17 mouse cellular contexts compared by ENCODE assay signal in the genomic region with DNA sequence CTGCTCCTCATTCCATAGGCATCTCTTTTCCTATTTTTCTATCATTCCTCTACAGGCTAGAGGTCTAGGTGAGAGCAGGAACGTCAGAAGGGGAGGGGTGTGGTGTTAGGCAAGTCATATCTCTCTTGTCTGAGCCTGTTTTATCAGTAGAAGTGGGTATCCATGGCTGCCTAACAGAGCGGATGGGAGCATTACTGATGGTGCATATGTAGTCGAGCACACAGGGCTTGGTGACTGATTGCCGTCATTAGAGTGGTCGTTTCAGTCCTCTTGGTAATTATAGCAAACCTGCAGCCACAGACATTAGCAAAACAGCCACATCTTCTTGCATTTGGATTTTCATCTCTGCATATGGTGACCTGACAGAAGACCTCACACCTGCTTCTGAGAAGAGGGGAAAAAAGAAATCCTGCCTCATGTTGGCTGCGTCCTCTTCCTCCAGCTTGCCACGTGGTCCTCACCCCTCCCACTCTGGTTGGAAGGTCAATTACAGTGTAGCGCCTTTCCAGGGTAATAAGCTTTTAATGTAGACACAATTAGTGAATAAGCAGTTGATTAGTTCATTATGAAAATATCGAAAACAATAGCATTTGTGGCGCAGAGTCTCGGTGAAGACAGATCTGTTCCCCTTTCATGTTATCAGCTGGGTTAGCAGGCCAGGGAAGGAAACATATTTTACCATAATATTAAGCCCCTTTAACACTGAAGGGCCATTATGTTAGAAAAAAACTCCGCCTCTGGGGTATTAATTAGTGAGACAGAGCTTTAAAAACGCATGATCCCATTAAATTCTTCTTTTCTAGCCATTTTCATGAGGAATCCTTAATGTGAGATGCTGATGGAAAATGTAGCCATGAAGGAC.
A peak's percentile ranks its signal among the peaks of the same experiment; 100 is the strongest.
DNase-seq lines count a peak whose midpoint lies in the region; ATAC-seq lines count a peak whose summit lies in the region.
"Had no signal": no experiment of that assay in that cellular context is flagged by ENCODE, and none has a peak within 500 bp of the region (broad histone marks: within the 10 kb centered on the region; RNA-seq: fewer than 3 reads in every experiment).

No protein-coding gene starts in this region.

- no peak overlapping the region for H3K27ac ChIP-seq in forebrain, embryonic 11.5 days (ENCODE audit: low read depth, low read length)
- no peak overlapping the region for H3K27ac ChIP-seq in forebrain, embryonic 10.5 days
- H3K27ac ChIP-seq in neural tube, embryonic 12.5 days: no peak overlapping the region
- no peak overlapping the region for H3K27ac ChIP-seq in hindbrain, embryonic 16.5 days (ENCODE audit: low read depth, low read length)
- H3K27ac ChIP-seq: embryonic facial prominence, embryonic 15.5 days; kidney, postnatal 0 days; limb, embryonic 15.5 days; liver, embryonic 15.5 days had no signal

- H3K4me2 ChIP-seq in forebrain, embryonic 11.5 days (ENCODE audit: low read depth, low read length, severe bottlenecking): no peak overlapping the region
- H3K4me2 ChIP-seq in neural tube, embryonic 12.5 days (replicated peaks): no peak overlapping the region
- 0 out of 2 replicates have a peak overlapping the region, but pooled peaks have one; percentile 7 for H3K4me2 ChIP-seq in hindbrain, embryonic 16.5 days (ENCODE audit: low read length)
- H3K4me2 ChIP-seq: embryonic facial prominence, embryonic 15.5 days; limb, embryonic 15.5 days; liver, embryonic 15.5 days had no signal

- no peaks in the 10 kb centered on the region for H3K4me1 ChIP-seq in forebrain, embryonic 11.5 days (replicated peaks; ENCODE audit: control insufficient read depth, insufficient read depth, low read length)
- H3K4me1 ChIP-seq in forebrain, embryonic 10.5 days: no peaks in the 10 kb centered on the region
- no peaks in the 10 kb centered on the region for H3K4me1 ChIP-seq in neural tube, embryonic 12.5 days
- H3K4me1 ChIP-seq in hindbrain, embryonic 16.5 days (ENCODE audit: control insufficient read depth, insufficient read depth, low read depth, low read length): peaks cover 6% of the 10 kb centered on the region
- H3K4me1 ChIP-seq: embryonic facial prominence, embryonic 15.5 days; limb, embryonic 15.5 days; liver, embryonic 15.5 days had no signal

- no peak overlapping the region for H3K4me3 ChIP-seq in forebrain, embryonic 11.5 days (ENCODE audit: low read depth, low read length)
- H3K4me3 ChIP-seq in forebrain, embryonic 10.5 days: no peak overlapping the region
- no peak overlapping the region for H3K4me3 ChIP-seq in neural tube, embryonic 12.5 days
- no peak overlapping the region for H3K4me3 ChIP-seq in hindbrain, embryonic 16.5 days (ENCODE audit: low read length)
- H3K4me3 ChIP-seq: embryonic facial prominence, embryonic 15.5 days; limb, embryonic 15.5 days; liver, embryonic 15.5 days had no signal

- no peaks in the 10 kb centered on the region for H3K27me3 ChIP-seq in forebrain, embryonic 11.5 days (ENCODE audit: control insufficient read depth, insufficient read depth, low read length)
- H3K27me3 ChIP-seq in forebrain, embryonic 10.5 days (ENCODE audit: poor library complexity, severe bottlenecking): no peaks in the 10 kb centered on the region
- H3K27me3 ChIP-seq in neural tube, embryonic 12.5 days (replicated peaks): no peaks in the 10 kb centered on the region
- no peaks in the 10 kb centered on the region for H3K27me3 ChIP-seq in hindbrain, embryonic 16.5 days (replicated peaks; ENCODE audit: control insufficient read depth, insufficient read depth, low read length)
- H3K27me3 ChIP-seq: embryonic facial prominence, embryonic 15.5 days; limb, embryonic 15.5 days; liver, embryonic 15.5 days had no signal

- H3K9me3 ChIP-seq in forebrain, embryonic 11.5 days (ENCODE audit: control insufficient read depth, low read length): no peaks in the 10 kb centered on the region
- H3K9me3 ChIP-seq in forebrain, embryonic 10.5 days: no peaks in the 10 kb centered on the region
- no peaks in the 10 kb centered on the region for H3K9me3 ChIP-seq in neural tube, embryonic 12.5 days
- H3K9me3 ChIP-seq in hindbrain, embryonic 16.5 days (ENCODE audit: control insufficient read depth, low read length): no peaks in the 10 kb centered on the region
- H3K9me3 ChIP-seq: embryonic facial prominence, embryonic 15.5 days; limb, embryonic 15.5 days; liver, embryonic 15.5 days had no signal

- WGBS in forebrain, embryonic 11.5 days: 68% methylated on average over 13 of the region's 13 CpGs
- WGBS in forebrain, embryonic 10.5 days: 81% methylated on average over 13 of the region's 13 CpGs
- WGBS in neural tube, embryonic 12.5 days: 56% methylated on average over 13 of the region's 13 CpGs
- 48% methylated on average over 13 of the region's 13 CpGs for WGBS in hindbrain, embryonic 16.5 days

- ATAC-seq in forebrain, embryonic 11.5 days (replicated peaks; ENCODE audit: low FRiP score): 0 out of 2 replicates have a peak, but pooled peaks have one; percentile 49
- ATAC-seq in neural tube, embryonic 12.5 days (ENCODE audit: low FRiP score, low read depth): peak; percentile 58; the same call in 1 of the 2 replicates
- peak; percentile 74 for ATAC-seq in hindbrain, embryonic 16.5 days

- H3K36me3 ChIP-seq in forebrain, embryonic 11.5 days (ENCODE audit: control insufficient read depth, insufficient read depth, low read length): no peaks in the 10 kb centered on the region
- no peaks in the 10 kb centered on the region for H3K36me3 ChIP-seq in forebrain, embryonic 10.5 days (replicated peaks)
- H3K36me3 ChIP-seq in neural tube, embryonic 12.5 days: no peaks in the 10 kb centered on the region
- H3K36me3 ChIP-seq in hindbrain, embryonic 16.5 days (ENCODE audit: control insufficient read depth, insufficient read depth, low read length): no peaks in the 10 kb centered on the region
- H3K36me3 ChIP-seq: embryonic facial prominence, embryonic 15.5 days; limb, embryonic 15.5 days; liver, embryonic 15.5 days had no signal

- no peak overlapping the region for H3K9ac ChIP-seq in forebrain, embryonic 11.5 days (ENCODE audit: low read length)
- no peak overlapping the region for H3K9ac ChIP-seq in neural tube, embryonic 12.5 days
- no peak overlapping the region for H3K9ac ChIP-seq in hindbrain, embryonic 16.5 days (ENCODE audit: low read depth, low read length)
- H3K9ac ChIP-seq: embryonic facial prominence, embryonic 15.5 days; limb, embryonic 15.5 days; liver, embryonic 15.5 days had no signal

- no peak for DNase-seq in forebrain, embryonic 11.5 days (ENCODE audit: low spot score)
- DNase-seq in forebrain, embryonic 10.5 days (ENCODE audit: extremely low spot score, low spot score): no peak
- no peak for DNase-seq in neural tube, embryonic 10.5 days (ENCODE audit: extremely low spot score, low spot score)
- DNase-seq in c-Kit-positive CD71-positive TER-119-positive erythroid progenitor cells, embryonic 14.5 days (ENCODE audit: low spot score): no peak
- no peak for DNase-seq in adrenal gland, adult 18-20 months (ENCODE audit: low spot score in 2 of 2)
- no peak for DNase-seq in left cerebral cortex, adult 18-20 months (ENCODE audit: low spot score in 2 of 2)
- DNase-seq: adrenal gland, adult 8-10 months; cerebellum, adult 11-12 months; cerebellum, postnatal 25 days; kidney, adult 11 months; right cerebral cortex, adult 18-20 months had no signal
